Comparison of ENCODE assay signal across 8 mouse cellular contexts in the genomic region with DNA sequence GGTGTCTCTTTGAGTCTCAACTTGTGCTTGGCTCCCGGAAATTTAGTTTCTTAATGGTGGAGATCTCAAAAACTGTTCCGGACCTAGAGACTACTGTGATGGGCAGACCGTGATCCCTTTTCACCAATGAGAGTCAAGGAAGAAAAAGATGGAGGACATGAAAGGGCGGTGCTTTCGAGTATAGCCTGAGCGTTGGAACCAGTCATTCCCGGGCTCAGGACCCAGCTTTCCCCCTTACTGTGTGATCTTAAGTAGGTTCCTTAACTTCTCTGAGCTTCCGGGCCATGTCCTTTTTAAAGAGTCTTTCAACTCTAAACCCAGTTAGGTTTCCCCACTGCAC. TPM values are rescaled to one million over a fixed set of nuclear protein-coding genes. Genes with fewer than 3 reads are reported as not detected.
DNase-seq lines count a peak whose midpoint lies in the region; ATAC-seq lines count a peak whose summit lies in the region.

No protein-coding gene starts in this region.

- H3K4me1 ChIP-seq in megakaryocyte, embryonic 14.5 days: peaks cover 41% of the 10 kb centered on the region
- peaks cover 7% of the 10 kb centered on the region; the same call in 1 of the 2 replicates for H3K4me1 ChIP-seq in forebrain, embryonic 14.5 days (ENCODE audit: control insufficient read depth, insufficient read depth, low read length)
- H3K4me1 ChIP-seq in intestine, embryonic 14.5 days (replicated peaks; ENCODE audit: control insufficient read depth, insufficient read depth, low read length): peaks cover 19% of the 10 kb centered on the region

- H3K27me3 ChIP-seq in megakaryocyte, embryonic 14.5 days (replicated peaks): peaks cover 35% of the 10 kb centered on the region
- peaks cover 20% of the 10 kb centered on the region; the same call in 1 of the 2 replicates for H3K27me3 ChIP-seq in forebrain, embryonic 14.5 days (replicated peaks; ENCODE audit: control insufficient read depth, insufficient read depth, low read length)
- 0 out of 2 replicates have a peak, but pooled peaks cover 9% of the 10 kb centered on the region for H3K27me3 ChIP-seq in intestine, embryonic 14.5 days (replicated peaks; ENCODE audit: control insufficient read depth, insufficient read depth, low read length)

- no peak for ATAC-seq in megakaryocyte, adult 5-6 weeks (ENCODE audit: poor library complexity, severe bottlenecking)
- ATAC-seq in forebrain, embryonic 14.5 days: peak; percentile 75
- ATAC-seq in intestine, embryonic 14.5 days (replicated peaks; ENCODE audit: low FRiP score, low TSS enrichment, low read depth): peak; percentile 59
- ATAC-seq in megakaryocyte-erythroid progenitor cell, adult 5-6 weeks (replicated peaks; ENCODE audit: low FRiP score, low TSS enrichment, poor library complexity, severe bottlenecking): peak; percentile 72

- 1% methylated on average over 8 of the region's 8 CpGs for WGBS in forebrain, embryonic 14.5 days
- WGBS in intestine, embryonic 14.5 days: 4% methylated on average over 8 of the region's 8 CpGs

- peak overlapping the region; percentile 94 for H3K4me3 ChIP-seq in megakaryocyte, embryonic 14.5 days (replicated peaks)
- peak overlapping the region; percentile 64 for H3K4me3 ChIP-seq in forebrain, embryonic 14.5 days (ENCODE audit: low read depth, low read length)
- peak overlapping the region; percentile 56 for H3K4me3 ChIP-seq in intestine, embryonic 14.5 days (ENCODE audit: low read depth, low read length)

- no peaks in the 10 kb centered on the region for H3K36me3 ChIP-seq in megakaryocyte, embryonic 14.5 days (replicated peaks; ENCODE audit: low read length)
- H3K36me3 ChIP-seq in forebrain, embryonic 14.5 days (ENCODE audit: control insufficient read depth, insufficient read depth, low read length): no peaks in the 10 kb centered on the region
- H3K36me3 ChIP-seq in intestine, embryonic 14.5 days (ENCODE audit: control insufficient read depth, insufficient read depth, low read length): no peaks in the 10 kb centered on the region

- H3K4me2 ChIP-seq in forebrain, embryonic 14.5 days (ENCODE audit: low read length): peak overlapping the region; percentile 98
- peak overlapping the region; percentile 96 for H3K4me2 ChIP-seq in intestine, embryonic 14.5 days (ENCODE audit: low read length)

- DNase-seq in adrenal gland, postnatal 14 days: peak; percentile 52
- DNase-seq in adrenal gland, postnatal 25 days: no peak
- DNase-seq in forebrain, embryonic 14.5 days (ENCODE audit: low spot score): peak; percentile 58
- DNase-seq in intestine, embryonic 14.5 days (ENCODE audit: low spot score): no peak
- DNase-seq in right cerebral cortex, adult 18-20 months: no peak

- H3K27ac ChIP-seq in forebrain, embryonic 14.5 days (ENCODE audit: low read depth, low read length): no peak overlapping the region
- H3K27ac ChIP-seq in intestine, embryonic 14.5 days (ENCODE audit: low read depth): peak overlapping the region; percentile 64; the same call in 1 of the 2 replicates

- peaks cover 2% of the 10 kb centered on the region; the same call in 1 of the 2 replicates for H3K9me3 ChIP-seq in megakaryocyte, embryonic 14.5 days
- no peaks in the 10 kb centered on the region for H3K9me3 ChIP-seq in forebrain, embryonic 14.5 days (replicated peaks; ENCODE audit: control insufficient read depth, low read length)
- no peaks in the 10 kb centered on the region for H3K9me3 ChIP-seq in intestine, embryonic 14.5 days (ENCODE audit: control insufficient read depth, low read length)

- H3K9ac ChIP-seq in forebrain, embryonic 14.5 days (ENCODE audit: low read length): peak overlapping the region; percentile 72
- peak overlapping the region; percentile 67 for H3K9ac ChIP-seq in intestine, embryonic 14.5 days (ENCODE audit: low read length)

RNA-seq across cellular contexts. Expression of a gene that starts 0.8 kb away (rescaled TPM):
- total RNA-seq in adrenal gland, postnatal 14 days (2021): 0.56 and 0.70 TPM in 2 replicates
- 0.30 and 0.71 TPM in 2 replicates for total RNA-seq in adrenal gland, postnatal 25 days (2021)
- not detected in 2 replicates for polyA plus RNA-seq in megakaryocyte, embryonic 14.5 days (2012; ENCODE audit: insufficient read depth, low replicate concordance)
- 0.13 TPM in 1 of 2 replicates, not detected in the other for total RNA-seq in megakaryocyte, adult 5-6 weeks (2015)
- not detected in 2 replicates for total RNA-seq in megakaryocyte, adult 5-6 weeks (2017)
- 0.32 TPM in 1 of 2 replicates, not detected in the other for polyA plus RNA-seq in forebrain, embryonic 14.5 days (2014; fragmentation: Nextera tagmentation; extraction: Ambion mirVana)
- polyA plus RNA-seq in intestine, embryonic 14.5 days (2014; fragmentation: Nextera tagmentation; extraction: Ambion mirVana): 0.23 and 0.43 TPM in 2 replicates
- total RNA-seq in megakaryocyte-erythroid progenitor cell, adult 5-6 weeks (2014; fragmentation: Nextera tagmentation): not detected in 2 replicates
- 1.2 TPM in 1 of 2 replicates, not detected in the other for total RNA-seq in megakaryocyte-erythroid progenitor cell, adult 5-6 weeks (2017)

RNA-seq across cellular contexts. Expression of a gene that starts 6.8 kb away (rescaled TPM):
- 34.4 and 34.6 TPM in 2 replicates for total RNA-seq in adrenal gland, postnatal 14 days (2021)
- 30.6 and 37.2 TPM in 2 replicates for total RNA-seq in adrenal gland, postnatal 25 days (2021)
- 0.11 and 0.22 TPM in 2 replicates for polyA plus RNA-seq in megakaryocyte, embryonic 14.5 days (2012; ENCODE audit: insufficient read depth, low replicate concordance)
- 3.4 and 6.7 TPM in 2 replicates for total RNA-seq in megakaryocyte, adult 5-6 weeks (2015)
- 3.5 and 4.8 TPM in 2 replicates for total RNA-seq in megakaryocyte, adult 5-6 weeks (2017)
- polyA plus RNA-seq in forebrain, embryonic 14.5 days (2014; fragmentation: Nextera tagmentation; extraction: Ambion mirVana): 41.7 and 53.3 TPM in 2 replicates
- 112 and 122 TPM in 2 replicates for polyA plus RNA-seq in intestine, embryonic 14.5 days (2014; fragmentation: Nextera tagmentation; extraction: Ambion mirVana)
- 4.0 and 13.9 TPM in 2 replicates for total RNA-seq in megakaryocyte-erythroid progenitor cell, adult 5-6 weeks (2014; fragmentation: Nextera tagmentation)
- total RNA-seq in megakaryocyte-erythroid progenitor cell, adult 5-6 weeks (2017): 2.3 and 3.7 TPM in 2 replicates

RNA-seq across cellular contexts. Expression of a gene that starts 39.5 kb away (rescaled TPM):
- total RNA-seq in adrenal gland, postnatal 14 days (2021): 0.15 TPM in 1 of 2 replicates, not detected in the other
- total RNA-seq in adrenal gland, postnatal 25 days (2021): not detected in 2 replicates
- polyA plus RNA-seq in megakaryocyte, embryonic 14.5 days (2012; ENCODE audit: insufficient read depth, low replicate concordance): not detected in 2 replicates
- not detected in 2 replicates for total RNA-seq in megakaryocyte, adult 5-6 weeks (2015)
- not detected in 2 replicates for total RNA-seq in megakaryocyte, adult 5-6 weeks (2017)
- polyA plus RNA-seq in forebrain, embryonic 14.5 days (2014; fragmentation: Nextera tagmentation; extraction: Ambion mirVana): 0.59 and 0.84 TPM in 2 replicates
- 0.12 and 0.16 TPM in 2 replicates for polyA plus RNA-seq in intestine, embryonic 14.5 days (2014; fragmentation: Nextera tagmentation; extraction: Ambion mirVana)
- not detected in 2 replicates for total RNA-seq in megakaryocyte-erythroid progenitor cell, adult 5-6 weeks (2014; fragmentation: Nextera tagmentation)
- not detected in 2 replicates for total RNA-seq in megakaryocyte-erythroid progenitor cell, adult 5-6 weeks (2017)

Comparison
In these comparisons a context has a peak if more than half of its experiments do, and no peak if none do; other contexts are left out.
1. DNase-seq: peak in adrenal gland, postnatal 14 days (single experiment) and forebrain, embryonic 14.5 days (single experiment); none in adrenal gland, postnatal 25 days (single experiment), intestine, embryonic 14.5 days (single experiment) and right cerebral cortex, adult 18-20 months (single experiment).
2. Peak in every context shown above with its lines, with median percentiles within 50 percentile points of each other: H3K4me3 ChIP-seq.